Mouse (Mus musculus): ENCODE results near the gene Cacybp.

- TF ChIP-seq POLR2AphosphoS2 (IDR thresholded peaks at IDR 0.05; ENCODE audit: insufficient read length, low read depth), result no peak
- TF ChIP-seq TCF3 (IDR thresholded peaks at IDR 0.05; ENCODE audit: insufficient read length, low read depth), result no peak
- no peak for TF ChIP-seq POLR2A (IDR thresholded peaks at IDR 0.05; ENCODE audit: insufficient read length, low read depth)
- TF ChIP-seq USF1 (IDR thresholded peaks at IDR 0.05; ENCODE audit: low read depth), result no peak
- no peak for TF ChIP-seq MAX (IDR thresholded peaks at IDR 0.05; ENCODE audit: low read depth)
- no peak for TF ChIP-seq SRF (IDR thresholded peaks at IDR 0.05; ENCODE audit: control insufficient read depth, insufficient read length, low read depth)
- TF ChIP-seq MYOD1 (IDR thresholded peaks at IDR 0.05; ENCODE audit: control insufficient read depth in 1 of 3, insufficient read length in 2 of 3, low read depth in 2 of 3), result no peak
- TF ChIP-seq TCF12 (IDR thresholded peaks at IDR 0.05; ENCODE audit: insufficient read depth, poor library complexity, severe bottlenecking), result no peak
- TF ChIP-seq E2F4 (IDR thresholded peaks at IDR 0.05; ENCODE audit: insufficient read depth), result no peak
- TF ChIP-seq CEBPB (IDR thresholded peaks at IDR 0.05; ENCODE audit: insufficient read depth, poor library complexity, severe bottlenecking), result no peak
- no peak for TF ChIP-seq MYOG (IDR thresholded peaks at IDR 0.05; ENCODE audit: control insufficient read depth in 1 of 3, insufficient read depth in 1 of 3, insufficient read length in 2 of 3, low read depth in 2 of 3)
Observed at GRCm38 (mm10) chr1:160214171-160214570, 1.5 kb upstream of the Cacybp start.
